Mouse (Mus musculus): ENCODE data around the gene Med9. TPM values are rescaled to one million over a fixed set of nuclear protein-coding genes. Genes with fewer than 3 reads are reported as not detected.
A peak's percentile ranks its signal among the peaks of the same experiment; 100 is the strongest.

Med9 gene
- polyA plus RNA-seq, 1 experiment, result 38.9 TPM

GRCm38 (mm10) chr11:59948401-59948767 is 378 bp downstream of the Med9 start:
- peaks cover 53% of the 10 kb centered on the region for H3K79me2 ChIP-seq (ENCODE audit: control insufficient read depth, insufficient read depth)
- TF ChIP-seq MAX (IDR thresholded peaks at IDR 0.05) (no peak), USF1 (IDR thresholded peaks at IDR 0.05; ENCODE audit: low read depth) (no peak), MYOD1 (IDR thresholded peaks at IDR 0.05; ENCODE audit: control insufficient read depth, insufficient read length, low read depth) (no peak), MYOG (IDR thresholded peaks at IDR 0.05; ENCODE audit: control insufficient read depth, extremely low read depth, insufficient read length) (no peak)
- peak overlapping the region; percentile 95 for H3K4me3 ChIP-seq (ENCODE audit: insufficient read depth, poor library complexity, severe bottlenecking)
- no peaks in the 10 kb centered on the region for H3K36me3 ChIP-seq (ENCODE audit: control insufficient read depth, insufficient read depth)
- H3K27me3 ChIP-seq (ENCODE audit: control insufficient read depth, insufficient read depth, insufficient read length), result peaks cover 3% of the 10 kb centered on the region
- peaks cover 30% of the 10 kb centered on the region for H3K79me3 ChIP-seq (ENCODE audit: low read depth)
- peak overlapping the region; percentile 84 for H3ac ChIP-seq (ENCODE audit: control insufficient read depth, insufficient read length, low read depth)

GRCm38 (mm10) chr11:59952892-59953291 is 4.9 kb downstream of the Med9 start:
- Histone ChIP-seq H3K79me2 (ENCODE audit: control insufficient read depth, insufficient read depth) (peaks cover 72% of the 10 kb centered on the region), H3K79me3 (ENCODE audit: low read depth) (peaks cover 37% of the 10 kb centered on the region), H3K27me3 (ENCODE audit: control insufficient read depth, insufficient read depth, insufficient read length) (no peaks in the 10 kb centered on the region), H3K4me3 (ENCODE audit: insufficient read depth, poor library complexity, severe bottlenecking) (no peak overlapping the region), H3K36me3 (ENCODE audit: control insufficient read depth, insufficient read depth) (peaks cover 10% of the 10 kb centered on the region), H3ac (ENCODE audit: control insufficient read depth, insufficient read length, low read depth) (no peak overlapping the region)
- TF ChIP-seq FOSL1 (IDR thresholded peaks at IDR 0.05; ENCODE audit: insufficient read depth, low read length, poor library complexity, severe bottlenecking), result no peak

- H3K79me2 ChIP-seq (ENCODE audit: control insufficient read depth, insufficient read depth), result peaks cover 56% of the 10 kb centered on the region
- peaks cover 14% of the 10 kb centered on the region for H3K79me3 ChIP-seq (ENCODE audit: low read depth)
- H3K4me3 ChIP-seq (ENCODE audit: insufficient read depth, poor library complexity, severe bottlenecking), result no peak overlapping the region
- H3ac ChIP-seq (ENCODE audit: control insufficient read depth, insufficient read length, low read depth), result no peak overlapping the region
- no peak for TF ChIP-seq USF1 (IDR thresholded peaks at IDR 0.05; ENCODE audit: low read depth)
- no peaks in the 10 kb centered on the region for H3K27me3 ChIP-seq (ENCODE audit: control insufficient read depth, insufficient read depth, insufficient read length)
- H3K36me3 ChIP-seq (ENCODE audit: control insufficient read depth, insufficient read depth), result peaks cover 31% of the 10 kb centered on the region
These were observed 8.7 kb downstream of the Med9 start for GRCm38 (mm10) chr11:59956749-59957148.

GRCm38 (mm10) chr11:59959453-59959852 is 11.4 kb downstream of the Med9 start:
- Histone ChIP-seq H3ac (ENCODE audit: control insufficient read depth, insufficient read length, low read depth) (no peak overlapping the region), H3K79me3 (ENCODE audit: low read depth) (peaks cover 9% of the 10 kb centered on the region), H3K27me3 (ENCODE audit: control insufficient read depth, insufficient read depth, insufficient read length) (no peaks in the 10 kb centered on the region), H3K4me3 (ENCODE audit: insufficient read depth, poor library complexity, severe bottlenecking) (no peak overlapping the region), H3K36me3 (ENCODE audit: control insufficient read depth, insufficient read depth) (peaks cover 32% of the 10 kb centered on the region), H3K79me2 (ENCODE audit: control insufficient read depth, insufficient read depth) (peaks cover 36% of the 10 kb centered on the region)
- TF ChIP-seq FOSL1 (IDR thresholded peaks at IDR 0.05; ENCODE audit: insufficient read depth, low read length, poor library complexity, severe bottlenecking) (no peak), MAX (IDR thresholded peaks at IDR 0.05) (no peak), MYOD1 (IDR thresholded peaks at IDR 0.05; ENCODE audit: control insufficient read depth, insufficient read length, low read depth) (no peak), USF1 (IDR thresholded peaks at IDR 0.05; ENCODE audit: low read depth) (no peak), MYOG (IDR thresholded peaks at IDR 0.05; ENCODE audit: control insufficient read depth, extremely low read depth, insufficient read length) (no peak), CTCF (IDR thresholded peaks at IDR 0.05; ENCODE audit: control insufficient read depth, insufficient read depth, insufficient read length) (no peak), CEBPB (IDR thresholded peaks at IDR 0.05; ENCODE audit: low read depth) (no peak)

GRCm38 (mm10) chr11:59960476-59961337 is 12.7 kb downstream of the Med9 start:
- Histone ChIP-seq H3K79me3 (ENCODE audit: low read depth) (peaks cover 9% of the 10 kb centered on the region), H3K79me2 (ENCODE audit: control insufficient read depth, insufficient read depth) (peaks cover 36% of the 10 kb centered on the region), H3ac (ENCODE audit: control insufficient read depth, insufficient read length, low read depth) (no peak overlapping the region), H3K4me3 (ENCODE audit: insufficient read depth, poor library complexity, severe bottlenecking) (no peak overlapping the region), H3K27me3 (ENCODE audit: control insufficient read depth, insufficient read depth, insufficient read length) (no peaks in the 10 kb centered on the region), H3K36me3 (ENCODE audit: control insufficient read depth, insufficient read depth) (peaks cover 32% of the 10 kb centered on the region)
- TF ChIP-seq USF1 (IDR thresholded peaks at IDR 0.05; ENCODE audit: low read depth) (no peak), CEBPB (IDR thresholded peaks at IDR 0.05; ENCODE audit: low read depth) (no peak), MAX (IDR thresholded peaks at IDR 0.05) (no peak), MYOD1 (IDR thresholded peaks at IDR 0.05; ENCODE audit: control insufficient read depth, insufficient read length, low read depth) (no peak), MYOG (IDR thresholded peaks at IDR 0.05; ENCODE audit: control insufficient read depth, extremely low read depth, insufficient read length) (no peak), FOSL1 (IDR thresholded peaks at IDR 0.05; ENCODE audit: insufficient read depth, low read length, poor library complexity, severe bottlenecking) (no peak), CTCF (IDR thresholded peaks at IDR 0.05; ENCODE audit: control insufficient read depth, insufficient read depth, insufficient read length) (no peak)

GRCm38 (mm10) chr11:59961338-59961875 is 13.4 kb downstream of the Med9 start:
- no peaks in the 10 kb centered on the region for H3K27me3 ChIP-seq (ENCODE audit: control insufficient read depth, insufficient read depth, insufficient read length)
- no peak overlapping the region for H3ac ChIP-seq (ENCODE audit: control insufficient read depth, insufficient read length, low read depth)
- TF ChIP-seq FOSL1 (IDR thresholded peaks at IDR 0.05; ENCODE audit: insufficient read depth, low read length, poor library complexity, severe bottlenecking) (no peak), MYOG (IDR thresholded peaks at IDR 0.05; ENCODE audit: control insufficient read depth, extremely low read depth, insufficient read length) (no peak), CEBPB (IDR thresholded peaks at IDR 0.05; ENCODE audit: low read depth) (no peak), CTCF (IDR thresholded peaks at IDR 0.05; ENCODE audit: control insufficient read depth, insufficient read depth, insufficient read length) (no peak), MAX (IDR thresholded peaks at IDR 0.05) (no peak), USF1 (IDR thresholded peaks at IDR 0.05; ENCODE audit: low read depth) (no peak), MYOD1 (IDR thresholded peaks at IDR 0.05; ENCODE audit: control insufficient read depth, insufficient read length, low read depth) (no peak)
- peaks cover 36% of the 10 kb centered on the region for H3K79me2 ChIP-seq (ENCODE audit: control insufficient read depth, insufficient read depth)
- peaks cover 5% of the 10 kb centered on the region for H3K79me3 ChIP-seq (ENCODE audit: low read depth)
- no peak overlapping the region for H3K4me3 ChIP-seq (ENCODE audit: insufficient read depth, poor library complexity, severe bottlenecking)
- peaks cover 32% of the 10 kb centered on the region for H3K36me3 ChIP-seq (ENCODE audit: control insufficient read depth, insufficient read depth)
